In genomic region chr7:133509486-133509885, GRCm38 (mm10) we compare ENCODE assay signal across 26 mouse cellular contexts.
DNase-seq lines count a peak whose midpoint lies in the region; ATAC-seq and TF ChIP-seq lines count a peak whose summit lies in the region.
"Had no signal": no experiment of that assay in that cellular context is flagged by ENCODE, and none has a peak within 500 bp of the region (broad histone marks: within the 10 kb centered on the region; RNA-seq: fewer than 3 reads in every experiment).

No protein-coding gene starts in this region.

- no peak overlapping the region for H3K4me3 ChIP-seq in forebrain, embryonic 14.5 days (ENCODE audit: low read depth, low read length)
- H3K4me3 ChIP-seq in forebrain, embryonic 10.5 days = no peak overlapping the region
- no peak overlapping the region for H3K4me3 ChIP-seq in kidney, adult 2 months (ENCODE audit: insufficient read depth, low read depth, low read length)
- no peak overlapping the region for H3K4me3 ChIP-seq in midbrain, postnatal 0 days (ENCODE audit: low read depth, low read length)
- no peak overlapping the region for H3K4me3 ChIP-seq in midbrain, embryonic 16.5 days (ENCODE audit: low read depth, low read length)
- H3K4me3 ChIP-seq: hindbrain, embryonic 10.5 days; intestine, embryonic 15.5 days; limb, embryonic 12.5 days; liver, embryonic 15.5 days; neural tube, embryonic 15.5 days had no signal

- intact Hi-C loops in left cerebral cortex, postnatal 36 days (cut with DNase I) = no loop called here

- WGBS in forebrain, embryonic 14.5 days = 17% methylated on average over 4 of the region's 4 CpGs
- WGBS in forebrain, embryonic 10.5 days = 53% methylated on average over 4 of the region's 4 CpGs
- 37% methylated on average over 4 of the region's 4 CpGs for WGBS in kidney, adult 2 months
- 9% methylated on average over 4 of the region's 4 CpGs for WGBS in midbrain, postnatal 0 days
- WGBS in midbrain, embryonic 16.5 days = 14% methylated on average over 4 of the region's 4 CpGs

- no peak overlapping the region for H3K27ac ChIP-seq in forebrain, embryonic 14.5 days (ENCODE audit: low read depth, low read length)
- H3K27ac ChIP-seq in forebrain, embryonic 10.5 days = no peak overlapping the region
- H3K27ac ChIP-seq in kidney, adult 2 months (ENCODE audit: insufficient read depth, low read depth, low read length) = no peak overlapping the region
- H3K27ac ChIP-seq in midbrain, postnatal 0 days (ENCODE audit: low read depth, low read length) = no peak overlapping the region
- H3K27ac ChIP-seq in midbrain, embryonic 16.5 days (ENCODE audit: low read length) = no peak overlapping the region
- H3K27ac ChIP-seq: hindbrain, embryonic 10.5 days; intestine, embryonic 15.5 days; limb, embryonic 12.5 days; liver, embryonic 15.5 days; neural tube, embryonic 15.5 days had no signal

- no peak for TF ChIP-seq CTCF in kidney, adult 2 months (conservative IDR thresholded peaks at IDR 0.05; ENCODE audit: insufficient read depth, insufficient read length, low read depth, low read length)
- TF ChIP-seq CTCF in midbrain, postnatal 0 days (IDR thresholded peaks at IDR 0.05) = no peak

- no peak for ATAC-seq in forebrain, embryonic 14.5 days
- no peak for ATAC-seq in midbrain, postnatal 0 days (ENCODE audit: low FRiP score)
- no peak for ATAC-seq in midbrain, embryonic 16.5 days
- ATAC-seq: activated CD4-positive, CD25-positive, alpha-beta regulatory T cell, adult 4 months; forebrain, embryonic 16.5 days; hindbrain, embryonic 16.5 days; intestine, embryonic 15.5 days had no signal

- no peak overlapping the region for H3K4me2 ChIP-seq in forebrain, embryonic 14.5 days (ENCODE audit: low read length)
- no peak overlapping the region for H3K4me2 ChIP-seq in midbrain, postnatal 0 days (ENCODE audit: low read depth, low read length, poor library complexity, severe bottlenecking)
- H3K4me2 ChIP-seq in midbrain, embryonic 16.5 days (ENCODE audit: low read length) = no peak overlapping the region
- H3K4me2 ChIP-seq: intestine, embryonic 15.5 days; limb, embryonic 12.5 days; liver, embryonic 15.5 days; lung, embryonic 14.5 days; neural tube, embryonic 15.5 days had no signal

- DNase-seq in forebrain, embryonic 14.5 days (ENCODE audit: low spot score) = peak; percentile 54
- no peak for DNase-seq in forebrain, embryonic 10.5 days (ENCODE audit: extremely low spot score, low spot score)
- DNase-seq in kidney, adult 2 months = peak; percentile 49
- no peak for DNase-seq in kidney, postnatal 10 days
- DNase-seq in midbrain, postnatal 0 days (ENCODE audit: low spot score) = peak; percentile 58
- DNase-seq in left cerebral cortex, postnatal 36 days (ENCODE audit: low spot score in 2 of 2) = no peak
- DNase-seq: adrenal gland, adult 2 months; adrenal gland, postnatal 36 days; cerebellum, adult 9-10 months; cerebellum, postnatal 36 days; heart, postnatal 14 days; lung, embryonic 14.5 days; lung, postnatal 14 days; retina, postnatal 1 day; right cerebral cortex, postnatal 14 days; spleen, adult 18-20 months; thymus, postnatal 14 days had no signal

- no peak overlapping the region for H3K9ac ChIP-seq in forebrain, embryonic 14.5 days (ENCODE audit: low read length)
- H3K9ac ChIP-seq in midbrain, postnatal 0 days (replicated peaks; ENCODE audit: low read length, poor library complexity, severe bottlenecking) = no peak overlapping the region
- H3K9ac ChIP-seq in midbrain, embryonic 16.5 days (ENCODE audit: low read depth, low read length) = no peak overlapping the region
- H3K9ac ChIP-seq: intestine, embryonic 15.5 days; limb, embryonic 12.5 days; liver, embryonic 15.5 days; lung, embryonic 14.5 days; neural tube, embryonic 15.5 days had no signal

- H3K9me3 ChIP-seq in forebrain, embryonic 14.5 days (replicated peaks; ENCODE audit: control insufficient read depth, low read length) = no peaks in the 10 kb centered on the region
- H3K9me3 ChIP-seq in forebrain, embryonic 10.5 days = no peaks in the 10 kb centered on the region
- no peaks in the 10 kb centered on the region for H3K9me3 ChIP-seq in midbrain, postnatal 0 days (ENCODE audit: low read length)
- 0 out of 2 replicates have a peak, but pooled peaks cover 2% of the 10 kb centered on the region for H3K9me3 ChIP-seq in midbrain, embryonic 16.5 days (replicated peaks; ENCODE audit: control insufficient read depth, low read length, poor library complexity, severe bottlenecking)
- H3K9me3 ChIP-seq: hindbrain, embryonic 10.5 days; intestine, embryonic 15.5 days; limb, embryonic 12.5 days; neural tube, embryonic 15.5 days had no signal

- H3K27me3 ChIP-seq in forebrain, embryonic 14.5 days (replicated peaks; ENCODE audit: control insufficient read depth, insufficient read depth, low read length) = no peaks in the 10 kb centered on the region
- no peaks in the 10 kb centered on the region for H3K27me3 ChIP-seq in forebrain, embryonic 10.5 days (ENCODE audit: poor library complexity, severe bottlenecking)
- H3K27me3 ChIP-seq in kidney, adult 2 months (replicated peaks; ENCODE audit: control insufficient read depth, insufficient read depth, low read length) = no peaks in the 10 kb centered on the region
- no peaks in the 10 kb centered on the region for H3K27me3 ChIP-seq in midbrain, postnatal 0 days (ENCODE audit: insufficient read depth, low read length)
- no peaks in the 10 kb centered on the region for H3K27me3 ChIP-seq in midbrain, embryonic 16.5 days (ENCODE audit: control insufficient read depth, insufficient read depth, low read depth, low read length)
- H3K27me3 ChIP-seq: intestine, embryonic 15.5 days; limb, embryonic 12.5 days; liver, embryonic 15.5 days; neural tube, embryonic 15.5 days had no signal

- H3K36me3 ChIP-seq in forebrain, embryonic 14.5 days (ENCODE audit: control insufficient read depth, insufficient read depth, low read length) = no peaks in the 10 kb centered on the region
- H3K36me3 ChIP-seq in forebrain, embryonic 10.5 days (replicated peaks) = no peaks in the 10 kb centered on the region
- H3K36me3 ChIP-seq in kidney, adult 2 months (ENCODE audit: control insufficient read depth, insufficient read depth, low read length) = no peaks in the 10 kb centered on the region
- H3K36me3 ChIP-seq in midbrain, postnatal 0 days (ENCODE audit: insufficient read depth, low read length) = no peaks in the 10 kb centered on the region
- no peaks in the 10 kb centered on the region for H3K36me3 ChIP-seq in midbrain, embryonic 16.5 days (ENCODE audit: control insufficient read depth, insufficient read depth, low read length)
- H3K36me3 ChIP-seq: hindbrain, embryonic 10.5 days; intestine, embryonic 15.5 days; limb, embryonic 12.5 days; liver, embryonic 15.5 days; neural tube, embryonic 15.5 days had no signal

- no peak for TF ChIP-seq POLR2A in kidney, adult 2 months (IDR thresholded peaks at IDR 0.05; ENCODE audit: low read depth, low read length)

- H3K4me1 ChIP-seq in forebrain, embryonic 14.5 days (ENCODE audit: control insufficient read depth, insufficient read depth, low read length) = peaks cover 8% of the 10 kb centered on the region; the same call in 1 of the 2 replicates
- peaks cover 7% of the 10 kb centered on the region for H3K4me1 ChIP-seq in forebrain, embryonic 10.5 days
- H3K4me1 ChIP-seq in kidney, adult 2 months (ENCODE audit: control insufficient read depth, insufficient read depth, low read length) = peaks cover 5% of the 10 kb centered on the region; the same call in 1 of the 2 replicates
- no peaks in the 10 kb centered on the region for H3K4me1 ChIP-seq in midbrain, postnatal 0 days (ENCODE audit: insufficient read depth, low read length)
- H3K4me1 ChIP-seq in midbrain, embryonic 16.5 days (ENCODE audit: control insufficient read depth, insufficient read depth, low read length) = 0 out of 2 replicates have a peak, but pooled peaks cover 3% of the 10 kb centered on the region
- H3K4me1 ChIP-seq: liver, embryonic 15.5 days had no signal

Comparison
In these comparisons a context has a peak if more than half of its experiments do, and no peak if none do; other contexts are left out.
1. DNase-seq: peak in forebrain, embryonic 14.5 days (single experiment), kidney, adult 2 months (single experiment) and midbrain, postnatal 0 days (single experiment); none in forebrain, embryonic 10.5 days (single experiment), kidney, postnatal 10 days (single experiment) and left cerebral cortex, postnatal 36 days (0 of 2).